Mouse (Mus musculus) lung, postnatal 0 days (tissue): ENCODE data around the gene Xpo5.

ENCODE experiments used
- CTCF ChIP-seq: IDR thresholded peaks from 2 replicates; pipeline ENCODE4 v1.5.1; 2016; ENCODE audit warnings: antibody characterized with exemption, mild to moderate bottlenecking
- EP300 ChIP-seq: IDR thresholded peaks from 2 replicates; pipeline ENCODE4 v1.6.1; 2016; ENCODE audit warnings: antibody characterized with exemption, mild to moderate bottlenecking, control low read depth

- no peak for TF ChIP-seq CTCF
- TF ChIP-seq EP300: no peak
Observed at GRCm38 (mm10) chr17:46241471-46241870, 38.9 kb downstream of the Xpo5 start.
